Mouse (Mus musculus): ENCODE measurements around the gene Mrps14. TPM values are rescaled to one million over a fixed set of nuclear protein-coding genes. Genes with fewer than 3 reads are reported as not detected.

The Mrps14 gene
- polyA plus RNA-seq, 1 experiment from 2014 or later, result 202 TPM

DNA sequence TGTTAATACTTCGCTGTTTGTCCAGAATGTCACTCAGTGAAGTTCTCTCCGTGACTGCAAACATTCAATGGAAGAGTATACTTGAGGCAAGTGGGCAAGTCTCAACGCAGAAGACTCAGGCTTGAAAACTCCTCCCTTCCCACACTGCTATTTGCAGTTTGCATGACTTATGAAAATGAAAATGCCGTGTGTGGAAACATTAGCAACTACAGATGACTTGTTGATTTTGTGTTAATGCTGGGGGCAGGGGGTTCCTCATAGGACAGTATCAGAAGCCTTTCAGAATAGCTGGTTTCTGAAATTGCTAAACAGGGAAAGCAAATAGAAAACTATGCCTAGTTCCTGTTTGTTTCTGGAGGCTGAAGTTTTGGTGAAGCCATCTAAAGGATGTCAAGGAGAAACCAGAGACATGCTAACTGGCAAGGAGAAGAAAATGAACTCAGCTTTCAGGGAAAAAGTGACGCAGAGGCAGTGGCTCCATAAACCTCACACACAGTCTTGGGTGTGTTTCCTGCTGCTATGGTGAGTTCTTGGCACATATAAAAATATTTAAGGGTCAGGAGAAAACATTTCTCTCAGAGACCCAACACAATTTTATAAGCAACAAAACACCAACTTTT lies 56.5 kb downstream of the Mrps14 start:
- H3K27me3 ChIP-seq, result no peaks in the 10 kb centered on the region
- no peak overlapping the region for H3K9ac ChIP-seq
- H3K9me3 ChIP-seq (replicated peaks), result no peaks in the 10 kb centered on the region
- H3K36me3 ChIP-seq, result peaks cover 5% of the 10 kb centered on the region; the same call in 1 of the 2 replicates
- no peak overlapping the region for H3K27ac ChIP-seq
- no peak overlapping the region for H3K4me2 ChIP-seq
- 65% methylated on average over 5 of the region's 5 CpGs for WGBS
- H3K4me1 ChIP-seq (replicated peaks), result peaks cover 12% of the 10 kb centered on the region
- ATAC-seq (replicated peaks; ENCODE audit: insufficient number of reproducible peaks, insufficient read depth, low FRiP score, low read depth), result no peak
- no peak overlapping the region for H3K4me3 ChIP-seq

Other genes with a start within 250 kb of the Mrps14 start
- 17.0 and 20.0 TPM in 2 replicates for gene 4930523C07Rik, start 150.8 kb upstream of the Mrps14 start, polyA plus RNA-seq (2015; fragmentation: Nextera tagmentation; extraction: Ambion mirVana)
- 0.09 and 0.30 TPM in 2 replicates for gene Tnn, start 41.6 kb upstream of the Mrps14 start, polyA plus RNA-seq (2015; fragmentation: Nextera tagmentation; extraction: Ambion mirVana)
- 132 and 157 TPM in 2 replicates for gene Cacybp, start 17.7 kb downstream of the Mrps14 start, polyA plus RNA-seq (2015; fragmentation: Nextera tagmentation; extraction: Ambion mirVana)